Mouse (Mus musculus) c-Kit-positive CD71-positive TER-119-negative erythroid progenitor cells, embryonic 14.5 days (primary cell): ENCODE data around the gene Olfr173.

ENCODE experiments used
- DNase-seq: peaks from one replicate; pipeline ENCODE4 v3.0.0-alpha.2; 2013; ENCODE audit warnings: low read depth

Olfr173 gene

DNA sequence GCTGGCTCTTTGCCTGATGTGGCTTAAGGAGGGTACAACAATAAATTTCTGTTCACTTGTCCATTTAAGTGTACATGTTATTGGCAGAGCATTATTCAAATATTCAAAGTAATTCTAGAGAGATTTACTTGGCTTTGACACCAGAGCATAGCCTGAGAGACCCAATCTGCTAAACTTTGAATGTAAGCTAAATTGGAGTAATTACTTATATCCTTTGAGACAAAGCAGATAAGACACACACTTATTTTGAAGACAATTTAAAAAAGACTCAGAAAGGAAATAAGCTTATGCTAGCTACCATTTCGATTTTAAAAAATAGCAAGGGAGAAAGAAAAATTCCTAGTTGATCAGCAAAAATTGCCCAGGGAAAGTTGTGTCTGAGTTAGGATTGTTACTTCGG, at the start of gene Olfr173:
TSS of gene Olfr173 (minus strand) at position 101 of the 400 bp plus-strand sequence.
- DNase-seq, result no peak

DNA sequence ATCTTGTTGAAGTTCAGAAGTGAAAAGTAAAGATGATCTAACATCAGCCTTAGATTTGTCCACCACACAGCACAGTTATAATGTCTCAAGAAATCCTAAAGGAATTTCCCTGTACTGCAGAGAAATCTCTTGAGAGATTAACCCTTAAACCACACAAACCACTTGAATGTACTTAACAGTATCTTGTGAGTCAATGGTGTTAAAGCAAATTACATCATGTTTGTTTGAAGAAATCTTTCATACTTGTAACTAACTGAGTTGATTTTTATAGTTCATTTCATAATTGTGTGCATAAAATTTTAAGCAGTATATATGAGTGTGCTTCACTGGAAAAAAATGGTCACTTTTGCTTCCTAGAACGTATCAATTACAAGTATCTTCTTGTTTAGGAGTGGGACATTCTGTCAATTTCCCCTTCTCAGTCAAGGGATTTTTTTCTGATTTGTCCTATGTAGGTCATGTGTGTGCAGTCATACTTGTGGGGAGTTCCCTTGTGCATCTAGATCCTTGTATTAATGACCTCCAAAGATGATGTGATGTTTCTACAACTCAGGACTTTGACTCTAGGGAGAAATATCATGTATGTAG, 26.8 kb upstream of the Olfr173 start, which contains the start of gene Olfr175-ps1:
TSS of gene Olfr175-ps1 (minus strand) at position 51 of the 588 bp plus-strand sequence.
- no peak for DNase-seq

DNA sequence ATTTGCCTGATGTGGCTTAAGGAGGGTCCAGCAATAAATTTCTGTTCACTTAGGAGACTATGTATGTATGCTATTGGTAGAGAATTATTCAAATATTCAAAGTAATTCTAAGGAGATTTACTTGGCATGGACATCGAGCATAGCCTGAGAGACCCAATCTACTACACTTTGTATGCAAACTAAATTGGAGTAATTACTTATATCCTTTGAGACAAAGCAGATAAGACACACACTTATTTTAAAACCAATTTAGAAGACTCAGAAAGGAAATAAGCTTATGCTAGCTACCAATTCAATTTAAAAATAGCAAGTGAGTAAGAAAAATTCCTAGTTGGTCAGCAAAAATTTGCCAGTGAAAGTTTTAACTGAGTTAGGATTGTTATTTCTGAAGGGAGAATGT, 37.0 kb downstream of the Olfr173 start, which contains the start of gene Olfr172:
TSS of gene Olfr172 (minus strand) at position 101 of the 400 bp plus-strand sequence.
- DNase-seq, result no peak

DNA sequence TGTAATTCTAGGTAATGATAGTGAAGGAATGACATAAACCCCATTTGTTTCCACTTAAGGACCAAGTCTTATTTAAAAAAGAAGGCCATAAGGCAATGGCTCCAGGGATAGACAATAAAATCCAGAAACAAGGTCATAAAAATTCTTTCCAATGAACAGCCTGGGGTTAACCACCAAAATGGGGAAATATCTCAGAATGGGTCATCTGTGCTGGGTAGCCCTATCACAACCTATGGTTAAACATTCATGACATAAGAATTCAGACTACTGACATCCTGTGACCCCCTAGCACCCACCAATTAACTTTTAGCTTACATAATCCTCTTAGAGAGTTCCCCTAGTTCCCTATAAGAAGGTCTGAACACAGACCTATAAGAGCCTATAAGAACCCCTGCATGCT, 43.9 kb downstream of the Olfr173 start:
- DNase-seq, result no peak

DNA sequence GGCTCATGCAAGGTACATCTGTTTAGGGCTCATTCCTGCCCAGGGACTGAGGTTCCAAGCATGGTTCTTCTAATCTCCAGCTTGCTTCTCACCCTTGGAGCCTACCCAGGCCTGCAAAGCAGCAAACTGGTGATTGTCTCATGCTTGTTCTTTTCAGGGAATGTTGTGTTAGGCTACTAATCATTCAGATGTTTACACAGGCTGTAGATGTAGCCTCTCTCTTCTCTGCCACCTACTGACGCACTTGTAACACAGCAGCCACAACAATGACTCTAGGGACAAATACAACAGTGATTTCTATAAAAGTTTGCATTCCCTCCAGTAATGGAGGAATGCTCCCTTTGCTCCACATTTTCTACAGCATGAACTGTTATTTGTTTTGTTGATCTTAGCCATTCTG, 48.8 kb downstream of the Olfr173 start:
- DNase-seq, result no peak

DNA sequence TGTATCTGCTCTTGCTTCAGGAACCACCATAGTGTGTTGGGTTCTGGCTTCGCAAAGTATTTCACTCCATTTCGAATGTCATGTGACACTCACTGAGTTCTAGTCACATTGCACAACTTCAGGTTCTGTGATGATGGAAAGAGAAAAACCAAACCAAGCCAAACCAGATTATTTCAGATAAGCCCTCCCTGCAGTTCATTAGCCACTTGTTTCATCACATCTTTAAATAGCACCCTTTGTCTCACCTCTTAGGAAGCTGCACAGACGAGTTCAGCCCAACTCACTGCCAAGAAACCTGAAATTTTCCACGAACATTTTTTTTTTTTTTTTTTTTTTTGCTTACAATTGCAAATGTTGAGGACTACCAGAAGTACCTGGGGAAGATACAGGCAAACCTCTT, 53.4 kb downstream of the Olfr173 start:
- DNase-seq, result no peak
